In the genomic region with DNA sequence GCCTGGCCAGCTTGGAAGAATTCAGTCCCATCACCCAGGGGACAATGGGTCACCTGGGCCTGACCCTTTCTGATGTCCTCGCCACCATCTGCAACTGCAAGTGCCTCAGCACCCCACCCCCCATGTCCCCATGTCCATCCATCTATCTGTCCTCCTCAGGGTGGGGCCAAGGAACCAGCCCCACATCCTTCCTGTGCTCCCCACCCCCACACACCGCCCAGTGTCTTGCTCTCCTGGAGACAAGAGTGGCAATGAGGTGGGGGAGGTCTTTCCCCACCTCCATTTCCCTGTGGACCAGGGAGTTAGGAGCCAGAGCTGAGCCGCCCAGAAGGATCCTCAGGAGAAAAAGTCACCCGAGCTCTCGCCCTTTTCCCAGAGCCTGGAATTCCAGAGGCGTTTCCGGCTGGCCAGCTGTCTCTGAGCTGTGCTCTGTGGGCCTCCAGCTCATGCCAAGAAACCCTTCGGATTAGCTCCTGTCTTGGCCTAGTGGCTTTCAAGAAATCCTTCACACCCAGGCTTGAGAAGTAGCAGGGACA, we compare ENCODE assay signal across 8 mouse cellular contexts. TPM values are rescaled to one million over a fixed set of nuclear protein-coding genes. Genes with fewer than 3 reads are reported as not detected.
A peak's percentile ranks its signal among the peaks of the same experiment; 100 is the strongest.
DNase-seq lines count a peak whose midpoint lies in the region; ATAC-seq and TF ChIP-seq lines count a peak whose summit lies in the region.

No protein-coding gene starts in this region.

- no peaks in the 10 kb centered on the region for H3K27me3 ChIP-seq in intestine, postnatal 0 days (replicated peaks; ENCODE audit: control insufficient read depth, insufficient read depth, low read length)
- H3K27me3 ChIP-seq in stomach, postnatal 0 days (ENCODE audit: control insufficient read depth, insufficient read depth, low read length) = no peaks in the 10 kb centered on the region

- peak; percentile 57 for DNase-seq in gastrocnemius, adult 18-20 months (ENCODE audit: low spot score)
- DNase-seq in gastrocnemius, postnatal 10 days = no peak
- DNase-seq in heart, adult 18-20 months = peak; percentile 81 to 91
- peak; percentile 71 to 84 for DNase-seq in lung, adult 18-20 months
- peak; percentile 17 for DNase-seq in stomach, postnatal 0 days (ENCODE audit: low spot score)
- no peak for DNase-seq in layer of hippocampus, postnatal 14 days (ENCODE audit: low spot score in 2 of 2)
- DNase-seq in frontal cortex, postnatal 25 days (ENCODE audit: low spot score in 2 of 2) = no peak

- H3K4me2 ChIP-seq in intestine, postnatal 0 days (replicated peaks; ENCODE audit: low read depth) = no peak overlapping the region
- no peak overlapping the region for H3K4me2 ChIP-seq in stomach, postnatal 0 days (replicated peaks; ENCODE audit: low read depth)

- H3K27ac ChIP-seq in intestine, postnatal 0 days (ENCODE audit: low read depth, low read length) = peak overlapping the region; percentile 66
- H3K27ac ChIP-seq in stomach, postnatal 0 days (replicated peaks) = peak overlapping the region; percentile 88

- TF ChIP-seq EP300 in stomach, postnatal 0 days (optimal IDR thresholded peaks at IDR 0.05) = no peak

- no peak overlapping the region for H3K4me3 ChIP-seq in intestine, postnatal 0 days (ENCODE audit: low read depth, low read length)
- no peak overlapping the region for H3K4me3 ChIP-seq in stomach, postnatal 0 days (ENCODE audit: low read depth, low read length)

- H3K9me3 ChIP-seq in intestine, postnatal 0 days (ENCODE audit: control insufficient read depth) = no peaks in the 10 kb centered on the region
- no peaks in the 10 kb centered on the region for H3K9me3 ChIP-seq in stomach, postnatal 0 days (ENCODE audit: control insufficient read depth, low read length)

- TF ChIP-seq CTCF in intestine, postnatal 0 days (IDR thresholded peaks at IDR 0.05; ENCODE audit: low read depth) = no peak
- no peak for TF ChIP-seq CTCF in stomach, postnatal 0 days (IDR thresholded peaks at IDR 0.05; ENCODE audit: low read depth)

- no peaks in the 10 kb centered on the region; the same call in 1 of the 2 replicates for H3K4me1 ChIP-seq in intestine, postnatal 0 days (replicated peaks; ENCODE audit: control insufficient read depth, insufficient read depth, low read length)
- peaks cover 13% of the 10 kb centered on the region; the same call in 1 of the 2 replicates for H3K4me1 ChIP-seq in stomach, postnatal 0 days (replicated peaks; ENCODE audit: control insufficient read depth, insufficient read depth)

- no peak for ATAC-seq in intestine, postnatal 0 days
- ATAC-seq in stomach, postnatal 0 days (ENCODE audit: low FRiP score, low TSS enrichment) = no peak

- no peak overlapping the region for H3K9ac ChIP-seq in intestine, postnatal 0 days (ENCODE audit: low read depth, low read length)
- H3K9ac ChIP-seq in stomach, postnatal 0 days (ENCODE audit: low read length) = no peak overlapping the region

- H3K36me3 ChIP-seq in intestine, postnatal 0 days (ENCODE audit: control insufficient read depth, insufficient read depth) = no peaks in the 10 kb centered on the region
- H3K36me3 ChIP-seq in stomach, postnatal 0 days (ENCODE audit: control insufficient read depth, insufficient read depth, low read length) = no peaks in the 10 kb centered on the region

- WGBS in intestine, postnatal 0 days = 62% methylated on average over 8 of the region's 8 CpGs
- WGBS in stomach, postnatal 0 days = 36% methylated on average over 8 of the region's 8 CpGs

RNA-seq across cellular contexts. Expression of gene Cdc42ep1, which starts 6.3 kb away (rescaled TPM):
- total RNA-seq in gastrocnemius, adult 18-20 months (2021) = 1 to 10 TPM; 5.2 to 9.5 TPM
- total RNA-seq in gastrocnemius, postnatal 10 days (2021) = 10 to 100 TPM; 26.3 to 35.0 TPM
- 10 to 100 TPM; 26.3 to 27.9 TPM for total RNA-seq in heart, adult 18-20 months (2021)
- 16.8 and 17.0 TPM in 2 replicates for polyA plus RNA-seq in intestine, postnatal 0 days (2015; fragmentation: Nextera tagmentation; extraction: Ambion mirVana)
- polyA plus RNA-seq in stomach, postnatal 0 days (2015; fragmentation: Nextera tagmentation; extraction: Ambion mirVana) = 37.7 and 45.4 TPM in 2 replicates
- total RNA-seq in layer of hippocampus, postnatal 14 days (2021) = 10 to 100 TPM in 1 of 2 experiments, 1 to 10 TPM in 1; 9.9 to 10.5 TPM

RNA-seq across cellular contexts. Expression of gene Lgals2, which starts 19.2 kb away (rescaled TPM):
- not detected for total RNA-seq in gastrocnemius, adult 18-20 months (2021)
- not detected for total RNA-seq in gastrocnemius, postnatal 10 days (2021)
- total RNA-seq in heart, adult 18-20 months (2021) = not detected
- polyA plus RNA-seq in intestine, postnatal 0 days (2015; fragmentation: Nextera tagmentation; extraction: Ambion mirVana) = 787 and 833 TPM in 2 replicates
- 39.4 and 39.5 TPM in 2 replicates for polyA plus RNA-seq in stomach, postnatal 0 days (2015; fragmentation: Nextera tagmentation; extraction: Ambion mirVana)
- not detected for total RNA-seq in layer of hippocampus, postnatal 14 days (2021)

RNA-seq across cellular contexts. Expression of gene Card10, which starts 33.3 kb away (rescaled TPM):
- total RNA-seq in gastrocnemius, adult 18-20 months (2021) = 1 to 10 TPM; 4.1 to 6.5 TPM
- total RNA-seq in gastrocnemius, postnatal 10 days (2021) = 10 to 100 TPM in 1 of 2 experiments, 1 to 10 TPM in 1; 9.3 to 11.3 TPM
- 10 to 100 TPM; 14.1 to 14.5 TPM for total RNA-seq in heart, adult 18-20 months (2021)
- 3.2 and 3.9 TPM in 2 replicates for polyA plus RNA-seq in intestine, postnatal 0 days (2015; fragmentation: Nextera tagmentation; extraction: Ambion mirVana)
- 2.4 and 2.8 TPM in 2 replicates for polyA plus RNA-seq in stomach, postnatal 0 days (2015; fragmentation: Nextera tagmentation; extraction: Ambion mirVana)
- 1 to 10 TPM; 4.8 to 4.9 TPM for total RNA-seq in layer of hippocampus, postnatal 14 days (2021)

RNA-seq across cellular contexts. Expression of gene Gga1, which starts 40.8 kb away (rescaled TPM):
- 10 to 100 TPM; 42.8 to 46.6 TPM for total RNA-seq in gastrocnemius, adult 18-20 months (2021)
- total RNA-seq in gastrocnemius, postnatal 10 days (2021) = 10 to 100 TPM; 31.1 to 33.8 TPM
- 10 to 100 TPM; 40.3 to 45.2 TPM for total RNA-seq in heart, adult 18-20 months (2021)
- polyA plus RNA-seq in intestine, postnatal 0 days (2015; fragmentation: Nextera tagmentation; extraction: Ambion mirVana) = 40.1 TPM in 2 replicates
- 35.6 and 39.3 TPM in 2 replicates for polyA plus RNA-seq in stomach, postnatal 0 days (2015; fragmentation: Nextera tagmentation; extraction: Ambion mirVana)
- 10 to 100 TPM; 51.3 to 52.4 TPM for total RNA-seq in layer of hippocampus, postnatal 14 days (2021)

Comparison
In these comparisons a context has a peak if more than half of its experiments do, and no peak if none do; other contexts are left out.
1. DNase-seq: peak in gastrocnemius, adult 18-20 months (single experiment), heart, adult 18-20 months (2 of 2), lung, adult 18-20 months (2 of 2) and stomach, postnatal 0 days (single experiment); none in gastrocnemius, postnatal 10 days (single experiment), layer of hippocampus, postnatal 14 days (0 of 2) and frontal cortex, postnatal 25 days (0 of 2).